Mouse (Mus musculus) R1 (cell line): ENCODE data around the gene Elovl7.
A peak's percentile ranks its signal among the peaks of the same experiment; 100 is the strongest.

Experiments used
- DNase-seq: peaks from one replicate; pipeline ENCODE4 v3.0.0-alpha.2; 2018; ENCODE audit warnings: low read depth, low spot score

Elovl7 gene

DNA sequence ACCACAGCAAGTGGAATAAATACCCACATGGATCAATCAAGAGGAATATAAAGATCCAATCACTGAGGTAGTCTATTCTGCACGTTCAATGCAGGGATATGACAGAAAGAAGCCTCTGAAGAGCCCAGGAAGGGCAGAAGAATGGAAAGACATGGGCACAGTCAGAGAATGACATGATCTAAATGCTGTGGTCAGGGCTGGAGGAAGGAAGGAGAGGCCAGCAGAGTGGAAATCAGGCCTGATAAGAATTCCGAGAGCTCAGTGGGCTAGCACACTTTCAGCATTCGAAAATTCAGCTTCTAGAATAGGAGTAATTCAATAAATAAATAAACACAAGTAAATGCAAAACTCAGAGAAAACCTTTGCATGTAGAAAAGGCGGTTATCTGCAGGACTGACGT, 27.5 kb downstream of the Elovl7 start:
- no peak for DNase-seq

GRCm38 (mm10) chr13:108245086-108245697, 31.0 kb downstream of the Elovl7 start:
- DNase-seq: no peak

DNA sequence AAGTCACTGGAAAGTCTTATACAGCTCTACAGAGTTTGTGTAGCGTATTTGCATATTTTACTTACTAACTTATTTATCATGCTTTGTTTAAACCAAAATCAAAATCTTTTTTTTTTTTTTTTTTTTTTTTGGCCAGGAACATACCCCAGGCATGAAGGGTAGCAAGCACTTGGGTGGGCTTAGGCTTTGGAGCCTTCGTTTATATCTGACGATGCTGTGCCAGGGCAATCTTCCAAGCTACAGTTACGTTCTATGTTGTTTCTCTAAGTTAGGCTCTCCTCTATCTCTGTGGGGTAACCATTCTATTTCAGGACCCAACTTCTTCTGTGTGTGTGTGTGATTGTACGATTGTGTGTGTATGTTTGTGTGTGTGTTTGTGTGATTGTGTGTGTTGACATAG, 36.9 kb downstream of the Elovl7 start:
- no peak for DNase-seq

- DNase-seq: no peak
Observed at GRCm38 (mm10) chr13:108253977-108254376, 39.8 kb downstream of the Elovl7 start.

- DNase-seq: no peak
Observed at GRCm38 (mm10) chr13:108263042-108263441, 48.8 kb downstream of the Elovl7 start.

DNA sequence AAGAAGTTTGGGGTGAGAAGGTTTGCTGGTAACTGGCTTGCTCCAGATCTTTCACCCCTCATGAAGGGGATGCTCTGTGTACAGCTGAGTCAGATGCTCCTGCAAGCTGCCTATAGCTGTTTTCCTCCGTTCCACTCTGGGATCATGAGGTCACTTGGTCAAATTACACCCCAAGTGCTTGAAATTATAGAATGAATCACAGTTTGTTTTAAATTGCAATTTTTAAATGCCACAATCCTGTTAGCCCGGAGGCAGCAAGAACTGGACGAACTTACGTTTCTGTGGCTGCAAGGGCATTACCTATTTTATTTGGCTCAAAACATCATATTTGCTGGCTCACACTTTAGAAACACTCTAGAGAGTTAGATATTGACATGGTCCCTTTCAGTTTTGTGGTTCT, 51.2 kb downstream of the Elovl7 start:
- DNase-seq: no peak

DNA sequence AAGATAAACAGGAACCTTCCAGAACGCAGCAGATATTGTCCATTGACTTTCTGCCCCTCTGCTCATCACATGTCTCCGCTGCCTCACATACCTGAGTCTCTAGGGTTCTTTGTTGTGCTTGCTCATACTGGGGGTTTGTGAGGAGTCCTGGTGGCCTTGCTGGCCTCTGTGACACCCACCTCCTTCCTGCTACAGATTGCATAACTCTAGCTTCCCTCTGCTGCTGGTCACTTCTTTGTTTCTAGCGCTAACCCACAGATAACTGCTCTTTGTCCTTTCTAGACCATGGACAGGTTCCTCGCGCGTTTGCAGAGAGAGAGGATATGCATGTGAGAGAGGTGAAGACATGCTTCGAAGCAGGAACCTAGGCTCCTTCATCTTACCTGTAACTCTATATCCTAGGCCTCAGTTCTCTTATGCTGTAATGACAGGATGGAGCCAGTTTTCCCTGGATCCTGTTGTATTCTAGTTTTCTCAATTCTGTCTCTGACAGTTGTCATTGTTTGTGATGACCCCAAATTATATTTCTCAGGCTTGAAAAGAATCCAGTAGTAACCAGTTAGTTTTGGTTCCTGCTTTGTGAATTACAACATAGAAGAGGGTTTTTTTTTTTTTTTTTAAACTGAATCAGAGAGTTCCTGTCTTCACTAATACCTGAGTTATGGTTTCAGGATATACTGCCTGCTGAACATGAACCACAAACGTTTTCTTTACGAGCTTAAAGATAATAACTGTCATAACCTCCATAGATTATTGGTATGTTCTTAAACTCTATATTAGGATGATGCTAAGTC, 53.8 kb downstream of the Elovl7 start:
- DNase-seq: no peak

DNA sequence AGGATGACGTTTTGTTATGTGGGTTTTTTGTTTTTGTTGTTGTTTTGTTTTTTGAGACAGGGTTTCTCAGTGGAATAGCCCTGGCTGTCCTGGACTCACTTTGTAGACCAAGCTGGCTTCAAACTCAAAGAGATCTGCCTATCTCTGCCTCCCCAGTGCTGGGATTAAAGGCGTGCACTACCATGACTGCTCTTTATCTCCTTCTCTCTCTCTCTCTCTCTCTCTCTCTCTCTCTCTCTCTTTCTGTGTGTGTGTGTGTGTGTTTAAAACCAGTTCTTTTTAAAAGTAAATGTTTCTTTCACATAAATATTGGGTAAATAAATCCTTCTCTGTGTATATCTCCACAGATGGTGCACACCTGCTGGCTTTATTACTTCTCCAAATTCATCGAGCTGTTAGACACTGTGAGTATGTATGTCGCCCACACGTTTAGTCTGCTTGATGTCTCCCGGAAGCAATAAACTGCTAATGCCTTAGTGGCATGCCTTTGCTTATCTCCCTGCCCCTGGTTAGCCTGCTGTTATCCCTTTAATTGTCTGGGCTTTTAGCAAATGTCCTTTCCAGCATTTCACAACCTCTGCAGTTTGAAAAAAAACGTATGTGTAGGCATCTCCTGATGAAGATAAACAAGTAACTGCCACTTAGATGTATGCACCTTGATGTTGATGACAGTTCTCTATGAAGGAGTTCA, 57.4 kb downstream of the Elovl7 start:
- DNase-seq: no peak

GRCm38 (mm10) chr13:108272332-108272731, 58.1 kb downstream of the Elovl7 start:
- no peak for DNase-seq

DNA sequence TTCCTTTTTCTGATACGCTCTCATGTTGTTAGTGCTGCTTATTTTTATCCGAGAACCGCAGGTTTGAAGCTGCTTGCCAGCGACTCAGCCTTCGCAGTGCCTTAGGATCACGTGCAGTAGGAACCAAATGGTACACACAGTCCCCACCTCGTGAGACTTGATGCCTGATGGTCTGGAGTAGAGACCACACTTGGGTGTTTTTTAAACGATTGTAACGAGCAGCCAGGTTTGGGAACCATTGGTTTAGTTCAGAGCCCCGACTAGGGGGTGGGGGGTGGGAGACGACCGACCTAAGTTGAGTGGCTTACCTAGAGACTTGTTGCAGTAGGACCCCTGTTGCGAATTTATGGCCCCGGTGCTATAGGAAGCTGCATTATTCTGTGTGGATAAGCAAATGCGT, 58.8 kb downstream of the Elovl7 start:
- DNase-seq: peak; percentile 36

- no peak for DNase-seq
Observed at GRCm38 (mm10) chr13:108273456-108273855, 59.3 kb downstream of the Elovl7 start.

DNA sequence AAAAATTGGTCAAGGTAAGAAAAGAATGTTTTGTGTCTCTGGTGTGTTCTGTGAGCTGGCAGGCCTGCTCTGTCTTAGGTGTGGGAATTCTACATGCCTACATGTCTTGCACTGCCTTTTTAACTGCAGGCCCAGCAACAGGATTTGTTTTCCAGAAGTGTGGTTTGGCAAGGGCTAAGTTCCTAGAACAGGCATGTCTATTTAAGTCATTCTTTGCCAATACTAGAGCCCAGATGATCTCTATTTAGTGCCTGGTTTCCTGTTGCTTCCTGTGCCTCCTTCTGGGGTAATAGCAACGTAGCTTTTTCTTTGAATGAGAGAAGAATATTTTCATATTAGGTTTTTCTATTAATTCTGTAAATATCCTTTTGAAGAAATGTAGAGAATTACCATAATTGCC, 62.4 kb downstream of the Elovl7 start:
- no peak for DNase-seq

DNA sequence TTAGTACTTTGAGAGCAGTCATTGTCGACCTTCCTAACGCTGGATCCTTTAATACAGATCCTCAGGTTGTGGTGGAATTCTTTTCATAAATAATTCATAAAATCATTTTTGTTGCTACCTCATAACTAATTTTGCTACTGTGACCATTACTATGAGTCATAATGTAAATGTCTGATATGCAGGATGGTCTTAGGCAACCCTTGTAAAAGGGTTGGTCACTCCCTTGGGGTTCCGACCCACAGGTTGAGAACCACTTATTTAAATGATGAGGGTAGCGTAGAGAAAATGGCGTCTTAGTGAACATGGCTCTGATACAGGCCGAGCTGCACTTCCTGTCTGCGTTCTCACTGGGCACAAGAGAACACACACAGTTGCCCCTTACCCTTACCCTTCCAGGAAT, 63.1 kb downstream of the Elovl7 start:
- no peak for DNase-seq

- no peak for DNase-seq
Observed at GRCm38 (mm10) chr13:108278592-108278991, 64.4 kb downstream of the Elovl7 start.

DNA sequence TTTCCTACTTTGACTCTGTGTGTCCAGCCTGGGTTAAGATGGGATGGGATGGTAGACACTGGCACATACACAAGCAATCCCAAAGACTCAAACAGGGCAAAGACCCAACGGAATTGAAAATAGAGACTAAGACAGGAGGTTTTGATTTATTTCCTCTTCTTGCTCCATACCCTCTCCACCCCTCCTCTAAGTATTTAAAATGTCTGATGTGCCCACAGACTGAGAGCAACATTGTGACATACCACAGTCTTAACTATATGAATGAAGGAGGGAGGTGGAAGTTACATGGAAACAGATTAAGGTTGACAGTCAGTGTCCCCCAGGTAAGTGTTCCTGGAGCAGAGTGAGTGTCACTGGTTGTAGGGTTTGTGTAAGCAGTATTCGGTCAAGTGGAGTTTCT, 70.1 kb downstream of the Elovl7 start:
- DNase-seq: no peak

GRCm38 (mm10) chr13:108287953-108288352, 73.7 kb downstream of the Elovl7 start:
- DNase-seq: no peak

DNA sequence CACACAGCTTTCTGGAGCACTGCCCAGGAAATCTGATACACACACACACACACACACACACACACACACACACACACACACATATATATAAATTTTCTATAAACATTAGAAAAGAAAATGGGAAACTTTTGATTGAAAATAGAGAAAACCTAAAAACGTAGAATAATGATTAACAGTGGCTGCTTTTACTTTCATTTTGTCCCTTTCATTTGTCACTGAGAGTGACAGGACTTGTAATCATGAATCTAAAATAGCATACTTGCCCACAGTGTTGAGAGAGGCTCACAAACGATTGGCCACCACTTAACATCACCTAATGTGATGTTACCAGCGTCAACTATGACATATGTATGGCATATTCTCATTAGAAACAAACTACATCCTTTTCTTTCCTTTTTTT, 75.2 kb downstream of the Elovl7 start:
- DNase-seq: no peak

- no peak for DNase-seq
Observed at GRCm38 (mm10) chr13:108290314-108290713, 76.1 kb downstream of the Elovl7 start.

GRCm38 (mm10) chr13:108297350-108298093, 83.3 kb downstream of the Elovl7 start:
- peak; percentile 86 for DNase-seq

DNA sequence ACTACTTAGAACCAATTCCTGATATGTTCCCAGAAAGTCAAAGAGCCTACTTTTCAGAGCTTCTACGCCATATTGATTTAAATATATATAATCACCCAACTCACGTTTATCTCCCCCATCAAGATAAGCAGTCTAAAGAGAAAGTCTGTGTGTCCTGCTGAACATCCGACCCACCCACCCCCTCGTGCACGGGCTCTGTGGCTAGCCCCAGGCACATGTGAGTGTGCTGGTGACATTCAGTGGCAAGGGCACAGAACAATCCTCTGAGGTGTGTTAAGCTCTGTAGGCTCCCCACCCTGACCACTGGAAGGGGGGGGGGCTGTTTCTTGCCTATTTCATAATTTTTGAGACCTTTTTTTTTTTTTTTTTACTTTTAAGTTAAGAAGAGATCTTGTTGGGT, 84.0 kb downstream of the Elovl7 start:
- DNase-seq: no peak

GRCm38 (mm10) chr13:108300346-108300950, 86.2 kb downstream of the Elovl7 start:
- peak; percentile 63 for DNase-seq

GRCm38 (mm10) chr13:108301411-108301810, 87.2 kb downstream of the Elovl7 start:
- peak; percentile 35 for DNase-seq
